Mouse (Mus musculus) forebrain, embryonic 11.5 days (tissue): ENCODE results near the gene Tgm2. TPM values are rescaled to one million over a fixed set of nuclear protein-coding genes. Genes with fewer than 3 reads are reported as not detected.

ENCODE experiments used
- ATAC-seq: fragments of 200-750 bp; cut with Nextera tagmentation; replicated peaks from 2 replicates; pipeline ENCODE4 v1.8.0; 2017; ENCODE audit warnings: moderate TSS enrichment; ENCODE audit not compliant: low FRiP score
- DNase-seq: peaks from one replicate; pipeline ENCODE4 v3.0.0-alpha.2; 2017; ENCODE audit warnings: low spot score
- H3K27ac ChIP-seq: fragments of 300-500 bp; sonication (generic); 2 replicates; pipeline ENCODE4 v1.5.1; 2014; ENCODE audit warnings: low read depth, low read length
- H3K27me3 ChIP-seq: fragments of 300-500 bp; sonication (generic); 2 replicates; pipeline ENCODE4 v1.6.1; 2014; ENCODE audit warnings: mild to moderate bottlenecking, low read length, mixed read lengths; ENCODE audit not compliant: control insufficient read depth, insufficient read depth
- H3K36me3 ChIP-seq: fragments of 300-500 bp; sonication (generic); 2 replicates; pipeline ENCODE4 v1.6.1; 2014; ENCODE audit warnings: mild to moderate bottlenecking, low read length, moderate library complexity, mixed read lengths; ENCODE audit not compliant: control insufficient read depth, insufficient read depth
- H3K4me1 ChIP-seq: fragments of 300-500 bp; sonication (generic); replicated peaks from 2 replicates; pipeline ENCODE4 v1.6.1; 2014; ENCODE audit warnings: low read length, mixed read lengths; ENCODE audit not compliant: control insufficient read depth, insufficient read depth
- H3K4me2 ChIP-seq: fragments of 300-500 bp; sonication (generic); 2 replicates; pipeline ENCODE4 v1.6.1; 2014; ENCODE audit warnings: low read depth, mild to moderate bottlenecking, low read length, moderate library complexity, mixed read lengths; ENCODE audit not compliant: severe bottlenecking
- H3K4me3 ChIP-seq: fragments of 300-500 bp; sonication (generic); 2 replicates; pipeline ENCODE4 v1.5.1; 2014; ENCODE audit warnings: low read depth, low read length
- H3K9ac ChIP-seq: fragments of 300-500 bp; sonication (generic); 2 replicates; pipeline ENCODE4 v1.6.1; 2014; ENCODE audit warnings: low read length
- H3K9me3 ChIP-seq: fragments of 300-500 bp; sonication (generic); 2 replicates; pipeline ENCODE4 v1.6.1; 2016; ENCODE audit warnings: low read length, mixed read lengths; ENCODE audit not compliant: control insufficient read depth
- WGBS: fragments of 180-500 bp; shearing (Covaris S2); extraction: QIAGEN DNeasy Blood & Tissue Kit; methylation state at CpG from one replicate; pipeline ENCODE4 v1.1.7; 2014; 5-methylcytosine and 5-hydroxymethylcytosine counted together
- polyA plus RNA-seq: library from polyadenylated mRNA; unstranded; fragments of >200 nt; fragmentation: Nextera tagmentation; extraction: Ambion mirVana; gene quantifications from 2 replicates; pipeline ENCODE4 v1.2.1, GENCODE M21; 2014

Gene Tgm2
- polyA plus RNA-seq, 1 experiment from 2014 or later = 4.2 TPM

- WGBS = 18% methylated on average over 6 of the region's 6 CpGs
- no peak overlapping the region for H3K4me3 ChIP-seq
- H3K4me1 ChIP-seq = peaks cover 8% of the 10 kb centered on the region; the same call in 1 of the 2 replicates
- peak overlapping the region; percentile 55; the same call in 1 of the 2 replicates for H3K4me2 ChIP-seq
- peak overlapping the region; percentile 50; the same call in 1 of the 2 replicates for H3K27ac ChIP-seq
- no peaks in the 10 kb centered on the region for H3K9me3 ChIP-seq
- DNase-seq (peak; percentile 76), ATAC-seq (peak; percentile 89)
- H3K9ac ChIP-seq = no peak overlapping the region; the same call in 1 of the 2 replicates
- no peaks in the 10 kb centered on the region for H3K27me3 ChIP-seq
- no peaks in the 10 kb centered on the region for H3K36me3 ChIP-seq
Measured at GRCm38 (mm10) chr2:158152685-158153309, 6.6 kb upstream of the Tgm2 start.

GRCm38 (mm10) chr2:158151077-158151476, 4.8 kb upstream of the Tgm2 start:
- Histone ChIP-seq H3K4me1 (peaks cover 11% of the 10 kb centered on the region; the same call in 1 of the 2 replicates), H3K4me2 (no peak overlapping the region), H3K4me3 (no peak overlapping the region), H3K36me3 (no peaks in the 10 kb centered on the region), H3K27me3 (no peaks in the 10 kb centered on the region), H3K9ac (no peak overlapping the region), H3K9me3 (no peaks in the 10 kb centered on the region), H3K27ac (no peak overlapping the region)
- ATAC-seq = no peak
- WGBS = 95% methylated on average over 3 of the region's 3 CpGs
- no peak for DNase-seq

- Histone ChIP-seq H3K27ac (no peak overlapping the region), H3K27me3 (0 out of 2 replicates have a peak, but pooled peaks cover 3% of the 10 kb centered on the region), H3K4me1 (peaks cover 2% of the 10 kb centered on the region; the same call in 1 of the 2 replicates), H3K4me2 (no peak overlapping the region), H3K9me3 (no peaks in the 10 kb centered on the region), H3K36me3 (no peaks in the 10 kb centered on the region), H3K4me3 (no peak overlapping the region), H3K9ac (no peak overlapping the region)
- DNase-seq (no peak), ATAC-seq (0 out of 2 replicates have a peak, but pooled peaks have one; percentile 12)
- WGBS = 92% methylated on average over 8 of the region's 8 CpGs
Measured at GRCm38 (mm10) chr2:158146971-158147370, 735 bp upstream of the Tgm2 start.

DNA sequence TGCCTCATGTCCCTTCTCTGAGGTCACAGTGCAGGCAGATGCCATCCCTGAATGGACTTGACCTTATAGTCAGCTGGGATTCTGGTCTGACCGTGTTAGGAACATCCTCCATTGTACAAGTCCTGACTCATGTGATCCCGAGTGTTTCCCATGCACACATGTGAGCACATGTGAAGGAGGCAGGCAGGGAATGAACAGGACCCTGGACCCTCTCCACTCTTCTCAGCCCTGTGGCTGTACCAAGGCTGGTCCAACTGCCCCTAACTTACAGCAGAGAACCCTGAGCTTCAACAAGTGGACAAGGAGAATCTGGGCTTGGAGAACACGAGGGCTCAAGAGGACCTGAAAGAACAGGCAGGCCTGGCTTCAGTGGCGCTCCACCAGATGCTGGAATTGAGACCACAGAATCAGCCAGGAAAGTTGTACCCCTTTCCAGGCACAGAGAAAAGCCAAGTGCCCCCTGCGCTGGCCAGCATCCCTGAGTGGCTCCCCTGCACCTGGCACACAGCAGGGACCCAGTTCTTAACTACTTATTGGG, 639 bp downstream of the Tgm2 start:
- Histone ChIP-seq H3K4me2 (peak overlapping the region; percentile 69; the same call in 1 of the 2 replicates), H3K4me3 (peak overlapping the region; percentile 28), H3K27me3 (0 out of 2 replicates have a peak, but pooled peaks cover 3% of the 10 kb centered on the region), H3K9ac (no peak overlapping the region; the same call in 1 of the 2 replicates), H3K36me3 (no peaks in the 10 kb centered on the region), H3K27ac (no peak overlapping the region), H3K4me1 (peaks cover 2% of the 10 kb centered on the region; the same call in 1 of the 2 replicates), H3K9me3 (no peaks in the 10 kb centered on the region)
- WGBS = 72% methylated on average over 5 of the region's 5 CpGs
- ATAC-seq (no peak), DNase-seq (no peak)

GRCm38 (mm10) chr2:158144750-158145527, 1.3 kb downstream of the Tgm2 start:
- Histone ChIP-seq H3K36me3 (no peaks in the 10 kb centered on the region), H3K9ac (no peak overlapping the region), H3K9me3 (no peaks in the 10 kb centered on the region), H3K4me3 (no peak overlapping the region), H3K4me1 (peaks cover 2% of the 10 kb centered on the region; the same call in 1 of the 2 replicates), H3K4me2 (0 out of 2 replicates have a peak overlapping the region, but pooled peaks have one; percentile 8), H3K27me3 (0 out of 2 replicates have a peak, but pooled peaks cover 3% of the 10 kb centered on the region), H3K27ac (no peak overlapping the region)
- DNase-seq (no peak), ATAC-seq (no peak)
- WGBS = 88% methylated on average over 6 of the region's 6 CpGs

GRCm38 (mm10) chr2:158144263-158144662, 2.0 kb downstream of the Tgm2 start:
- DNase-seq = no peak
- H3K27ac ChIP-seq = no peak overlapping the region
- no peak overlapping the region for H3K9ac ChIP-seq
- H3K36me3 ChIP-seq = no peaks in the 10 kb centered on the region
- no peaks in the 10 kb centered on the region for H3K9me3 ChIP-seq
- H3K4me2 ChIP-seq = no peak overlapping the region
- WGBS = 55% methylated on average over 8 of the region's 8 CpGs
- no peak for ATAC-seq
- 0 out of 2 replicates have a peak, but pooled peaks cover 3% of the 10 kb centered on the region for H3K27me3 ChIP-seq
- peaks cover 2% of the 10 kb centered on the region; the same call in 1 of the 2 replicates for H3K4me1 ChIP-seq
- H3K4me3 ChIP-seq = no peak overlapping the region

DNA sequence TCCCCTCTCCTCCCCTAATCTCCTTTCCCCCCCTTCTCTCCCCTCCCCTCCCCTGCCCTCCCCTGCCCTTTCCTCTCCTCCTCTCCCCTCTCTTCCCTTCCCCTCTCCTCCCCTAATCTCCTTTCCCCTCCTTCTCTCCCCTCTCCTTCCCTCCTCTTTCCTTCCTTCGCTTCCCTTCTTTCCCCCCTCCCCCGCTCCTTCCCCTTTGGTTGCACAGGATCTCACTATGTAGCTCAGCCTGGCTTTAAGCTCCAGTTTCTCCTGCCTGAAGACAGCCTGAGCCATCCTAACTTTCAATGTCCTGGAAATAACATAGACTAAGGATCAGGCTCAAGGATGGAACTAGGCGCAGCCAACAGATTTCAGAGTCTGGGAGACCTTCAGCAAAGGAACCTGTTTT, 2.4 kb downstream of the Tgm2 start:
- Histone ChIP-seq H3K27me3 (0 out of 2 replicates have a peak, but pooled peaks cover 3% of the 10 kb centered on the region), H3K4me3 (no peak overlapping the region), H3K9me3 (no peaks in the 10 kb centered on the region), H3K36me3 (no peaks in the 10 kb centered on the region), H3K9ac (no peak overlapping the region), H3K4me2 (no peak overlapping the region), H3K27ac (no peak overlapping the region), H3K4me1 (peaks cover 2% of the 10 kb centered on the region; the same call in 1 of the 2 replicates)
- DNase-seq = no peak
- 60% methylated on average over 3 of the region's 3 CpGs for WGBS
- no peak for ATAC-seq

GRCm38 (mm10) chr2:158142981-158143380, 3.3 kb downstream of the Tgm2 start:
- H3K9me3 ChIP-seq = no peaks in the 10 kb centered on the region
- H3K4me2 ChIP-seq = no peak overlapping the region
- H3K36me3 ChIP-seq = no peaks in the 10 kb centered on the region
- ATAC-seq = no peak
- H3K27ac ChIP-seq = no peak overlapping the region
- 82% methylated on average over 18 of the region's 18 CpGs for WGBS
- H3K9ac ChIP-seq = no peak overlapping the region
- H3K4me3 ChIP-seq = no peak overlapping the region
- peaks cover 2% of the 10 kb centered on the region; the same call in 1 of the 2 replicates for H3K4me1 ChIP-seq
- 0 out of 2 replicates have a peak, but pooled peaks cover 3% of the 10 kb centered on the region for H3K27me3 ChIP-seq
- DNase-seq = no peak
